Mouse (Mus musculus) kidney, adult 2 months (tissue): ENCODE results near the gene Dus4l.

ENCODE experiments used
- CTCF ChIP-seq: fragments of 200-500 bp; conservative IDR thresholded peaks from 2 replicates; pipeline ENCODE4 v1.5.1; 2011; ENCODE audit warnings: low read depth, mild to moderate bottlenecking, control low read depth, low read length, moderate library complexity, mixed read lengths; ENCODE audit not compliant: insufficient read depth, insufficient read length
- POLR2A ChIP-seq: fragments of 200-500 bp; IDR thresholded peaks from one replicate; pipeline ENCODE4 v1.6.1; 2011; ENCODE audit warnings: low read depth, low read length, control low read depth

- TF ChIP-seq POLR2A (no peak), CTCF (no peak)
Observed at GRCm38 (mm10) chr12:31613353-31613752, 41.3 kb downstream of the Dus4l start.
